Mouse (Mus musculus) kidney, postnatal 14 days (tissue): ENCODE results near the gene Olfr314.
"Not testable (repeated sequence)": the region's sequence is repeated elsewhere in the genome, so short reads cannot be mapped to it uniquely, and the experiment has no call there.

ENCODE experiments used
- DNase-seq: peaks from one replicate; pipeline ENCODE4 v3.0.0; 2022; ENCODE audit warnings: mixed read lengths

Olfr314 gene

DNA sequence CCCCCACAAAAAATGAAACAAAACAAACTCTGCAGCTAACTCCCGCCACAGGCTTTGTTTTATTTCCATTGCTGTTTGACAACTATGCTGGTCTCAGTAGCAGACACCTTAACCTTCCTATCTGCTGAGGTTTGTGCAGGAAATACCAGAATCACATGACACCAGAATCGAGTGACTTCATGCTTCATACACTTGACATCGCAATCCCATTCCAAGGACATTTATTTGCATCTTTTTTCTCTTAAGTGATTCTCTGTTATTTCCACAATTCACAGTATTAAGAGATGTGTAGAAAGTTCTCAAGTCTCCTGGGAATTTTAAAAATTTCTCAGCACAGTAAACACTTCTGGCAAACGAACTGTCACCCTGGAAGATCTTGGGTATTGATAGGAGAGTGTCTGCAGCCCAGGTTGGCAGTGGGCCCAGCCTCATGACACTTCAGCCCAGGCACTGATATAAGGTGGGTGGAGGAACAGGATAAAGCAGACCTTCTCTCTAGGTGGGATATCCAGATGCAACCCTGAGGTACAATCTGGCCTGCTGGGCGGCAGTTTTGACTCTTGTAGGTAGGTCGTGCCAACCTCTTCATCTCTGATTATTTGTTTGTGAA, at the start of gene Olfr314:
Gene Olfr314 (plus strand): TSS at position 473 of the 610 bp plus-strand sequence.
- no peak for DNase-seq

DNA sequence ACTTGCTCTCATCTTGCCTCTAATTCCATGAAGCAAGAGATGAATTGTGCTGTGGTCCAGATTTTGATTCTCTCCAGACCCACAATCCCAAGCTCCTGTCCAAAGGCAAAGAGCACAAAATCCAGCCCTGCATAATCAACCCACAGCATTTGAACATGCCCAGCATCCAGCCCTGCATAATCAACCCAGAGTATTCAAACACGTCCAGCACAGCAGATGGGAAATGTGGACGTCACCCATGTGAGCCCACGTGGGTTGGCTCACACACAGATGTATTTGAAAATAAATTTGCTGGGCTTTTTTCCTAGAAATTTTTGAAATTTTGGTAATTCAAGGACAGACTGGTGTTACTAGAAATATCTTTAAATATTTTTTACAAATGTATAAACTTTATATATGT, 49.4 kb upstream of the Olfr314 start:
- no peak for DNase-seq

DNA sequence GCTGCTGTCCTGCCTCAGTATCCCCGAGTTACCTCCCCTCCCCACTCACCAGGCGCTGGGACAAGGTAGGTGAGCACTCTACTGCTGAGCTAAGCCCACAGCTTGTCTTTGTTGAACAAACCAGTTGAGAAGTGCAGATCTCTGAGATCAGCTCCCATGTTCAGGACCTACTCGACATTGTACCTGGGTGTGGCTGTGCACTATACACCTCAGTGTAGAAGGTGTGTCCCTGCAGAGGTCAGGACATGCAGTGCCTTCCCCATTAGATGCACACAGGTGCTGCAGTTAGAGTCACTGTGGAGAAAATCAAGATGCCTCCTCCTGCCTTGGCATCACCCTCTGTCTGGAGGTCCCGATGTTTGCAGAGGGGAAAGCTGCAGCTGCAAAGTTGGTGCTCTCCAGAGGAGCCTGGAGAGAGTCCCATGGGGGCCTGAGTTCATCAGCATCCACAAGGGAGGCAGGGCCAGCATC, 43.9 kb upstream of the Olfr314 start, which contains the start of gene Olfr317:
Gene Olfr317 (minus strand): TSS at position 421 of the 471 bp plus-strand sequence.
- DNase-seq, result no peak

DNA sequence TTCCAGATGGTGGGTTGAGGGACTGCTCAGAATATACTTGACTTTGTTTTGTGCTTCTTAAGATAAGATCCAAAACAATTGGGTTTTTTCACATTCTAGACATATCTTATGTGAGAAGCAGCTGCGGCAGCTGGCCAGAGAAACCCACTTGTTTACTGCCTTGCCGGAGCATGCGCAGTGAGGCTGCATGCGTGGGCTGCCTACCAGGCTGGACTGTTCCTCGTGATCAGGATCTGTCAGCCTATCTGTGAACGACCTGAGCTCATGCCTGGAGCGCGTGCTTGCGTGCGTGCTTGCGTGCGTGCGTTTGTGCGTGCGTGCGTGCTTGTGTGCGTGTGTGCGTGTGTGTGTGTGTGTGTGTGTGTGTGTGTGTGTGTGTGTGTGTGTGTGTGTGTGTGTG, 31.7 kb upstream of the Olfr314 start:
- DNase-seq, result not testable (repeated sequence)

DNA sequence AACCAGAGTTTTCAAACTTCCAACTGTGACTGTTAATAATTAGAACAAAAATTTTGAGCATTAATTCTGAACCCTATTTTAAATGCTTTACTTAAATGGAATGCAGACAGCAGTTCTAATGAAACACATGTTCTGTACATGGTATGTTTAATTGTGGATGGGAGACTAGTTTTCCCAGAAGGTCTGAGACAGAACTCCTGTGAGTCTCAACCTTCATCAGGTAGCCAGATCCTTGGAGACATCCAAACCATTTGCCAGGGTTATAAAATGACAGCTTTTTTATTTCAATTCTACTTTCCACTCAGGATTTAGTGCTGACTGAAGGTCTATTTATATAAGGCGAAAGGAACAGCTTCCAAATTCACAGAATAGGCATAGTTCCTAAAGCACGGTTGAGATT, 30.3 kb upstream of the Olfr314 start, which contains the start of gene Olfr316:
Gene Olfr316 (plus strand): TSS at position 301 of the 400 bp plus-strand sequence.
- no peak for DNase-seq

DNA sequence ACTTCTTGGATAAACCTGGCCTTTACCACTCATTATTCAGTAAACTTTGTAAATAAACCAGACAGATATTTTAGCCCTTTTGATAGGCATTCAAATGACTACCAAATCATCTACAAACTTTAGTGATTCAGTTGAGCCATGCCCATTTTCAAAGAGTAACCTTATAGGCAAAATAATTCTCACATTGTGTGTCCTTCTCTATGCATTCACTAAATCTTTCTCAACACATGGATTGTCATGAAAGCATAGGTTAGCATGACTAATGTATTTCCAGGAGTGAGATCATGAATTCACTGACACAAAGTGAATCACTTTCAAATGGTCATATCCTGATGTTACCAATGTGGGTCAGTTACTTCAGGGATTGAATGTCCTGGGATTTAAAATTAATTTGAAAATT, 9.9 kb upstream of the Olfr314 start, which contains the start of gene Olfr315:
Gene Olfr315 (plus strand): TSS at position 301 of the 400 bp plus-strand sequence.
- no peak for DNase-seq

DNA sequence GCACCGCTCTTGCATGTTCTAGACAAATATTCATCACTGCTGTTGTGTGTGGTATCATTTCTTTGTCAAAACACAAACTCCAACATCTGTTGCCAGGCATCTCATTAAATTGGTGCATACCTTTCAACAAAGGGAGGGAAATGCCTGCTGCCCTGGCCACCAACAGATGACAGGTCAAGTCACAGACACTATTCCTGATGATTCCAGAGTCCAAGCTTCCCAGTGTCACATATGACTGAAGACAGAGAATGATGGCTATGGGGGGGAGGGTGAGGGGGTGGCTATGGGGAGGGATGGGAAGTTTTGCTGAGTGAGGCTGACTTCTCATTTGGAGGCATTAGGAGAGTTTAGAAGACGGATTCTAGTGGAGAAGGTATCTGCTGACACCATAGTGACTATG, 1.4 kb downstream of the Olfr314 start:
- DNase-seq, result no peak

DNA sequence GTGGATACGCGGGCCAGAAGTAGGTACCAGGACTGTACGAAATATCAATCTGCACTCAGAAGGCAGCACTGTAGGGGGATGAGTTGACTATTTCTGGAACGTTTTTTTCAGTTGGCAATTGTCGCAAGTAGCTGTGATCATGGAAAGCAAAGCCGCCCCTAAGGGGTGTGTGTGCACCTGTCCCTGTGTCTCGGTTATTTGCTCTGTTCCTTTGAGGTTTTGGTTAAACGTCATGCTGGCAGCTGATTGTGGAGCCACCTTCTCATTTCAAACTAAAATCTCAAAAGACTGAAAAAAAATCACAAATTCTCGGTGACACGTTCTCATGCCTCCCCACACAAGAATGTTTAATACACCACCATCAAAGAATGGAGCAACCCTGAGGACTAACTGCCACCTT, 4.9 kb downstream of the Olfr314 start:
- no peak for DNase-seq

DNA sequence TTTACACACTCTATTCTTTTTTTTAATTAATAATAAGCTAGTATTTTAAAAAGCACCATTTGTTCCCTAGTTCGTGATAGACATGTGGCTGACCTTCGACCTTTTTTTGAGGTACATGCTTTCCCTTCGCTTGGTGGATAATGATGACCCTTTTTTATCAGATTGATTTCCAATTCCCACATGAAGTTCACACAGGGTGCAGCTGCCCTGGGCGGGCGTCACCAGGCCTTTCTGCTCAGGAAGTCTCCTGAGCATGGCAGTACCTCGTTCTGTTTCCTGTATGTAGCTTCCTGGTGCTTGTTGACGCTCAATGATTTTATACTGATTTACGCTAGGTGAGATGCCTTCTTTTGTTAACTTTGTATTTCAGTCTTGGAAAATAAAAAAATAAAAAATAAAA, 5.6 kb downstream of the Olfr314 start:
- no peak for DNase-seq

DNA sequence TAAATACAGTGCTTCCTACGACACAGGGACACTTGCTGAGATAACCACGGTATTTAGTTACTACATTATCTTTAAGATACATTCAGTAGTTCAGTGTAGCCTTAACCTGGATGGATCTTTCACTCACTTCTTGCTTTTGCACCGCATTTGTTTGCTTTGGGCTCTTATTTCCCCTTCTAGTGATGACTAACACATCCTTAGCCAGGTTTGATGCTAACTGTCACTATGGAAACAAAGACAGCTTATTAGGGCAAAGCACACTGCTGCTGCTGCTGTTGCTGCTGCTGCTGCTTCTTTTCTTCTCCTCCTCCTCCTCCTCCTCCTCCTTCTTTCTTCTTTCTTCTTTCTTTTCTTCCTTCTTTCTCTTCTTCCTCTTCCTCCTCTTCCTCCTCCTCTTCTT, 6.8 kb downstream of the Olfr314 start:
- DNase-seq, result no peak

DNA sequence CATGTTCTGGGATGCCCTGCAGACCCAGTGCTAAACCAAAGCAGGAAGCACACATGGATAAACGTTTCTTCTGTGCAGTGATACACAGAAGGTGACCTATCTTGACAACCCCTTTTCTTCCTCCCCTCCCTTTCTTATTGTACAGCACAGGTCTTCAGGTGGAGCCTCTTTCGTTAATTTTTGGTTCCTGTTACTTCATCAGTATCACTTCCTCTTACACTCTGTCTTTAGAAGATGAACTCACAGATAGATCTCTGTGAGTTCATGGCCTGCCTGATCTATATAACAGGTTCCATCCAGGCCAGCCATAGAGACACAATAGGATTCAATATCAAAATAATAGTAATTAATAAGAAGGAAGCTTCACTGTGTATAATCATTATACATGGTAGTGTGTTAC, 7.3 kb downstream of the Olfr314 start:
- no peak for DNase-seq

DNA sequence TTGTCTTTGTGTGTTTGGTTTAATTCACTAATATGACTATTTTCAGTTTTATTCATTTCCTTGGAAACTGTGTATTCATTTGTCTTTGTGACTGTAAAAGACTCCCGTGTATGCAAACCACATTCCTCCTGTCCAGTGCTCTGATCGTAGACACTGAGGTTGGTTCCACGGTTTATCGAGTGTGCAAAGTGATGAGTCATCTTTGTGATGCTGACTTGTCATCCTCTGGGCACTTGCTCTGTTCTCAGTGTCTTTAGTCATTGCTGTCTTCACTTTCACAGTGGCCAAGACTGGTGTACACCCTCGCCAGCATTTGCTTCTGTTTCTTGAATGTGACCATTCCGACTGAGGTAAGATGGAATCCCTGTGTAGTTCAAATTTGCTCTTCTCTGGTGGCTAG, 7.9 kb downstream of the Olfr314 start:
- no peak for DNase-seq

DNA sequence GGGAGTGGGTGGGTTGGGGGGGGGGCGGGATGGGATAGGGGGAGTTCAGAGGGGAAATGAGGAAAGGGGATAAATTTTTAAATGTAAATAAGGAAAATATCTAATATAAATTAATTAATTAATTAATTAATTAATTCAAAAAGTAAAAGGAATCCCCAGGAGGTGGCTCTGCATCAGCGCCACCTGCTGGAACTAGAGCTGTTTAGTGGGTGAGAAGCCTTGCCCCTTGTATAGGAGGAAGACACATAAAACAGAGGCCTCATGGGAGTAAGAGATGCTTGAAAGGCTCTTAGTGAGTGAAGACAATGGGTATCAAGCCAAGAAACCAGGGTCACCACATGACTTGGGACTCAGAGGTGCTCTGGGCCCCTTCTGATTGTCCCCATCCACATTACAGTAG, 13.1 kb downstream of the Olfr314 start:
- DNase-seq, result no peak

DNA sequence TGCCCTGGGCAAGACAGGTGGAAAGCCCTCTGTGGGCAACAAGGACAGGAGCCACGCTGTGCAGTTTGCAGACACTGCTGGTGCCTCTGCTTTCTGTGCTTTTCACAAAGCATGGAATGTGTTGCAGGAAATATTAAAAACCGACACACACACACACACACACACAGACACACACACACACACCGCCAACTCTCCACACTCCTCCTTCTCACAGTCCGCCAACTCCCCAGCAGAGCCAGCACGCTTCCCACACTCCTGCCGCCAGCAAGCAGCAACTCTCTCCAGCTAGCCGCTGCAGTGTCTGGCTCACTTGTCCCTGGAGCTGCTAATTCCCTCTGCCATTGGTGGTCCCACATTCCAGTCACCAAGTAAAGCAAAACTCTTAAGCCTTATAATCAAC, 14.1 kb downstream of the Olfr314 start:
- DNase-seq, result no peak

DNA sequence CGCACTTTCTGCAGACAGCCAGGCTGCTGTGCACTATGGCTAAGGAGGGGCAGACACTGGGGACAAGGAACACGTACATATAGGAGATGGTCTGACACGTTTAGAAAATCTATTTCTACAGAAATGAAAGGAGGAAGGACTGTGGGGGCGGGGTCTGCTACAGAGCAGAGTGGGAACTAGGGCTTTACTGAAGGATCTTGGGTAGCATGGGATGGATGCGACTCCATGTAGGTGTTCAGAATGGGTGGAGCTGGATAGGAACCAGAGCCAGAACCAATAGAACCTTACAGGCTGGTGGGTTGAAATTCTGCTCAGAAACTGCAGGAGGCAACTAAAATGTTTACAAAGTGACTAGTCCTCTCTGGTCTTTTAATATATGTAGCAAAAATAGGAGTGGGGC, 17.0 kb downstream of the Olfr314 start:
- no peak for DNase-seq

DNA sequence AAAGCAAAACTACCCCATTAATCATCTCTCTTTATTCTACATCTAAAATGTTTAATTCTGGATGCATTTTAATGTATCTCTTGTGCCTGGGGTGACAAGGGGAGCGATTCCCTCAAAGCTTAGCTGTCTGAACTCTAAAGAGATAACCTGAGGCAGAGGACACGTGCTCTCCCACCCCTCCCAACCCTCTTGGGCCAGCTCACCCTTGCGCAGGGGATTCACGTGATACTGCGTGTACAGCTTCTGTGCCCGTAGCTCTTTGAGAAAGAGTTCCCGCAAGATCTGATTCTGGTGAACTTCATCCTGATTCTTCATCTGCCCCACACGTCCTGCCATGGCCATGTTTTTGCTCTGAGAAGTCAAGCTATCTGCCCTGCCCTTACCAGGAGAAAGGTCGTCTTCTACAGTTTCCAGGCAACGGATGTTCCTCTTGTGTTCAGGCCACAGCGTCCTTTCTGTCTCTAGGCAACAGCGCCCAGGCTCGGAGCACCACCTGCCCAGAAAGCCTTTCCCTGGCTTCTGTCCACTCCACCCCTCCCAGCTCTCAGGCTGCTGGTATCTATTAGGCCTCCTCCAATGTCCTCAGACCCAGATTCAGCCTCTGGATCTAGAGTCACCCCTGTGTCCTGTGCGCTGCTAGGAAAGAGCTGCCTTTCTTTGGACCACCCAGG, 18.9 kb downstream of the Olfr314 start, which contains the start of gene Fam183b:
Gene Fam183b (minus strand): TSS at position 403 of the 671 bp plus-strand sequence.
- no peak for DNase-seq

DNA sequence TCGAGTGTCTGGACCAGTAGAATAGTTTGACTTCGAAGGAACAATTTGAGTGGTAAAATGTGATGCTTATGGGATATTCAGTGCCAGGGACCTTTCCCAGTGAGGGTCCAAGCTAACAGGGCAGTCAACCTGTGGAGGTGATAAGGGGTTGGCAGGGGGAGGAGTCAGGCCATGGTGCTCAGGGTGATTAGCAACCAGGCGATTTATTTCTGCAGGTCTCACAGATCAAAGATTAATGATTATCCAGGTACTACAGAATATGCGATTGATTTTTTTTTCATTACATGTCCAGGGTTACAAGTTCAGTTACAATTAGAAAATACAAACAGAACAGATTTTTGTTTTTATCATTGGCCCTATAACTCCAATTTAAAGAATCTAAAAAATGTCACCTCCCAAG, 21.1 kb downstream of the Olfr314 start:
- no peak for DNase-seq

DNA sequence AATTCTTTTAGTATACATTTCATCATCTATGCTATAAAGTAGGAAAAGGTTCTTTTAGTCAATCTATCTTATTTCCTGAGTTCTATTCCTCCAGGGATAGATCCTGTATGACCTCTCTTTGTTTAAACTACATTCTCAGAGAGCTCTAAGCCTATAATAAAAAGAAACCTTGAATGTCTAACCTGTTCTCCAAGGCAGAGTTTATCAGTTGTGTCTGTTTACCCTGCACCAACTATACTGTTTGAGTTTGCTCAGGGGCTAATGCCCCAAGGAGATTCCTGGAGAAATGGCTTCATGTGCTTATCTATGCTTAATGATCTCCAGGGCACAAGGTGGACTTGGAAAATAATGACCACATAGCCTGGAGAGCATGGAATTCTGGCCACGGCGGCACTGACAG, 21.6 kb downstream of the Olfr314 start:
- DNase-seq, result no peak

DNA sequence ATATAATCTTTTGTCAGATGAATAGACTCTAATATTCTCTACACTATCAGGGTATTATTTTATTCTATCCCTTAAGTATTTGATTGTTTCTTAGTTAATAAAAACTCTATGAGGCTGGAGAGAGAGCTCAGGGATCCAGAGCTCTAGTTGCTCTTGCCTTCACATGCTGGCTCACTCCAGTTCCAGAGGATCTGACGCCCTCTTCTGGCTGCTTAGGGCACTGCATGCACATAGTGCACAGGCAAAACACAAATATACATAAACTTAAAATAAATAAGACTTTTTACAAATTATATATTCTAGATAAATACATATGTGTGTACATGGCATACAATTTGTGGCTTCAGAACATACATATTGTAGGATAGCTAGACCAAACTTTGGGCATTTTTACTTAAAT, 29.2 kb downstream of the Olfr314 start:
- DNase-seq, result no peak

DNA sequence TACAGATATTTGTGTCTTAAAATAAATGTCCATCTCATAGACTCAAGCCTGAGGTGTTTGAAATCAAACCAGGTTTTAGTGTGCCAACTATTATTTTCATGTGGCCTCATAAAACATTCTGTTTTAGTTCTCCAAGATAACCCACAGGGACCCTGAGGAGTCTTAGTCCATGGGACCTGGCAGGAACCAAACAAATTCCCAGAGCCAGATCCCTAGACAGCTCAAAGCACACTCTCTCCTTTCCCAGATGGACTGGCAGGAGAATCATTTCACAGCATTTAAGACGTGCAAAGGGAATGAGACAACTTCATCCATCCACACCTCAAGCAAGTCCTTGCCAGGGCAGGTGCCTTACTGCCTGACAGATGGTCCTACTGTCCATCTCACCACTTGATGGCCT, 31.9 kb downstream of the Olfr314 start, which contains the start of gene Olfr313:
Gene Olfr313 (plus strand): TSS at position 301 of the 400 bp plus-strand sequence.
- not testable (repeated sequence) for DNase-seq

DNA sequence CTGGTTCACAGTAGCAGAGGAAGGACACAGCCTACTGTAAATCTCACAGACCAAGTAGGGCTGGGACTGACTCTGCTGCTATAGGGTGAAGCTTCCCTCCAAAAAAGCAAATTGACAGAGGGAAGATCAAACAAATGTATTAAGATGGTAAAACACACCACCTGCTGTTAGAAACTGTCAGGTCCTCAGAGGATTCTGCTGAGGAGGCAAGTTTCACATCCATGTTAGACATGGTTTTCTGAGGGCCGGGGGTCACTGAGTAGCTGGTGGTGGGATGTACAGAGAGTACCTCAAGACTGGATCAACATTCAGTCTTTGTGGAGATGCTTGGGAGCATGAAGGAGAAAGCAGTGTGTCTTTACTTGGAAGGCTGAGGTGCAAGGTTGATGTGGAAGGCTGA, 32.9 kb downstream of the Olfr314 start:
- DNase-seq, result no peak

DNA sequence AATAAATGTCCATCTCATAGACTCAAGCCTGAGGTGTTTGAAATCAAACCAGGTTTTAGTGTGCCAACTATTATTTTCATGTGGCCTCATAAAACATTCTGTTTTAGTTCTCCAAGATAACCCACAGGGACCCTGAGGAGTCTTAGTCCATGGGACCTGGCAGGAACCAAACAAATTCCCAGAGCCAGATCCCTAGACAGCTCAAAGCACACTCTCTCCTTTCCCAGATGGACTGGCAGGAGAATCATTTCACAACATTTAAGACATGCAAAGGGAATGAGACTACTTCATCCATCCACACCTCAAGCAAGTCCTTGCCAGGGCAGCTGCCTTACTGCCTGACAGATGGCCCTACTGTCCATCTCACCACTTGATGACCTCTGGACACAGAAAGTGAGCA, 46.2 kb downstream of the Olfr314 start, which contains the start of gene Olfr312:
Gene Olfr312 (plus strand): TSS at position 301 of the 400 bp plus-strand sequence.
- not testable (repeated sequence) for DNase-seq

DNA sequence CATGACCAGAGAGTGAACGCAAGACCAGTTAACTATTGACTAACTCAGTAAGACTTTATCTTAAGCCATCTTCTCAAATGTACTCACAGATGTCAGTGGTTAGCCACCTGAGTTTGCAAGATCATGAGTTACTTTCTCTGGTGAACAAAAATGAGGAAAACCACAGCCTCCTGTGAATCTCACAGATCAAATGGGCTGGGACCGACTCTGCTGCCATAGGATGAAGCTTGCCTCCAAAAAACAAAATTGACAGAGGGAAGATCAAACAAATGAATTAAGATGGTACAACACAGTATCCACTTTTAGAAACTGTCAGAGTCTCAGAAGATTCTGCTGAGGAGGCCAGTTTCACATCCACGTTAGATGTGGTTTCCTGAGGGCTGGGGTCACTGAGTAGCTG, 47.0 kb downstream of the Olfr314 start:
- no peak for DNase-seq

DNA sequence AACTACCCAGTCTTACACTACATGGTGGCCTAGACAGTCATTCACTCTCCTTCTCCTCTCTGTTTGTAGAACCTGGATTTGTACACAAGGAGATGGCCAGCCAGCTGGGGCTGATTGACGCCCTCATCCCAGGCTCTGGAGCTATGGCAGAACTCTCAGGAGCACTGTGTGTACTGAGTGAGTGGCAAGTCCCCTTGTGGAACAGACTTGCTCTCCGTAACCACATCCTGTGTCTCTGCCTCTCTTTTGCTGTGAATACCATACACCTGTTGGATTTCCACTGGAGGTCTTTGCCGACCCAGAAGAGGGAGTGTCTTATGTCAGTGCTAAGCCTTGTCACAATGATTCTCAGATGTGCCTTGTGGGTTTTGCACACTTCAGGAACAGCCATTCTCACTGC, 49.8 kb downstream of the Olfr314 start:
- not testable (repeated sequence) for DNase-seq
